Mouse (Mus musculus): ENCODE measurements around the gene Ptpn22. TPM values are rescaled to one million over a fixed set of nuclear protein-coding genes. Genes with fewer than 3 reads are reported as not detected.

The Ptpn22 gene
- polyA plus RNA-seq, 1 experiment from 2014 or later: 0.44 TPM

GRCm38 (mm10) chr3:103864200-103864599 lies 4.6 kb downstream of the Ptpn22 start:
- Histone ChIP-seq H3K9ac (no peak overlapping the region), H3K4me2 (replicated peaks) (no peak overlapping the region), H3K9me3 (no peaks in the 10 kb centered on the region), H3K27me3 (replicated peaks) (no peaks in the 10 kb centered on the region), H3K27ac (no peak overlapping the region), H3K36me3 (no peaks in the 10 kb centered on the region), H3K4me3 (no peak overlapping the region), H3K4me1 (no peaks in the 10 kb centered on the region)
- 90% methylated on average over 6 of the region's 6 CpGs for WGBS
- no peak for ATAC-seq (ENCODE audit: low FRiP score, low read depth)

DNA sequence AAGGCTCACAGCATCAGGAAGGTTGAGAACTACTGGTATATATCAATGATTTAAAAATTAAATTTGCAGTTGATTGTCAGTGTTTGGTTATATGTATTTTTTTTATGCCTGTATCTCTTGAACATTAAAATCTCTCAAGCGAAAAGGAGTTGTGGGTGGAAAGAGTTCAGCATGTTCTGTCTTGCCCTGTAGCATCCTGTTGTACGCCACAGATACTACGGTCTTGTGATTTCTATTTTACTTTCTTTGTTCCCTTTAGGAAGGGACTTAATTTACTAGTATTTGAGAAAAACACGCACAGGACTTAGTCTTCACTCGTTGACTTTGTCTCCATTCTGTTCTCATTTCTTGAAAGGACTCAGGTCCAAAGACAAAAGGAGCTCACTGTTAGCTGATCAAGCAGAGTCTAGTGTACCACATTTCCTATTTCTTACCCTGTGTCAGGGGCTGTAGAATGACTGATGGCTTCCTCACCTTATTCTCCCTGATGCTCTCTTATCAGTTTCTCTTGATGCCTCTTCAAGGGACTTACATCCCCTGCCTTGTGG lies 7.9 kb downstream of the Ptpn22 start:
- ATAC-seq (ENCODE audit: low FRiP score, low read depth): no peak
- H3K4me2 ChIP-seq (replicated peaks): no peak overlapping the region
- H3K27ac ChIP-seq: no peak overlapping the region
- WGBS: 90% methylated on average over 5 of the region's 5 CpGs
- H3K9ac ChIP-seq: no peak overlapping the region
- no peak overlapping the region for H3K4me3 ChIP-seq
- H3K9me3 ChIP-seq: no peaks in the 10 kb centered on the region
- H3K36me3 ChIP-seq: no peaks in the 10 kb centered on the region
- H3K4me1 ChIP-seq: no peaks in the 10 kb centered on the region
- no peaks in the 10 kb centered on the region for H3K27me3 ChIP-seq (replicated peaks)

GRCm38 (mm10) chr3:103868008-103868407 lies 8.4 kb downstream of the Ptpn22 start:
- Histone ChIP-seq H3K9me3 (no peaks in the 10 kb centered on the region), H3K27ac (no peak overlapping the region), H3K4me3 (no peak overlapping the region), H3K9ac (no peak overlapping the region), H3K36me3 (no peaks in the 10 kb centered on the region), H3K4me1 (no peaks in the 10 kb centered on the region), H3K27me3 (replicated peaks) (no peaks in the 10 kb centered on the region), H3K4me2 (replicated peaks) (no peak overlapping the region)
- 87% methylated on average over 4 of the region's 4 CpGs for WGBS
- no peak for ATAC-seq (ENCODE audit: low FRiP score, low read depth)

GRCm38 (mm10) chr3:103872663-103873098 lies 13.1 kb downstream of the Ptpn22 start:
- WGBS: 65% methylated on average over 3 of the region's 3 CpGs
- Histone ChIP-seq H3K4me1 (no peaks in the 10 kb centered on the region), H3K9ac (no peak overlapping the region), H3K9me3 (no peaks in the 10 kb centered on the region), H3K4me3 (no peak overlapping the region), H3K4me2 (replicated peaks) (no peak overlapping the region), H3K27me3 (replicated peaks) (no peaks in the 10 kb centered on the region), H3K27ac (no peak overlapping the region), H3K36me3 (no peaks in the 10 kb centered on the region)
- ATAC-seq (ENCODE audit: low FRiP score, low read depth): no peak

GRCm38 (mm10) chr3:103874329-103874728 lies 14.7 kb downstream of the Ptpn22 start:
- H3K4me1 ChIP-seq: no peaks in the 10 kb centered on the region
- no peak overlapping the region for H3K9ac ChIP-seq
- 78% methylated on average over 7 of the region's 7 CpGs for WGBS
- no peaks in the 10 kb centered on the region for H3K36me3 ChIP-seq
- ATAC-seq (ENCODE audit: low FRiP score, low read depth): no peak
- no peak overlapping the region for H3K4me2 ChIP-seq (replicated peaks)
- H3K9me3 ChIP-seq: no peaks in the 10 kb centered on the region
- no peak overlapping the region for H3K4me3 ChIP-seq
- H3K27ac ChIP-seq: no peak overlapping the region
- H3K27me3 ChIP-seq (replicated peaks): no peaks in the 10 kb centered on the region

GRCm38 (mm10) chr3:103885946-103886345 lies 26.4 kb downstream of the Ptpn22 start:
- no peak overlapping the region for H3K27ac ChIP-seq
- no peak overlapping the region for H3K4me3 ChIP-seq
- H3K9ac ChIP-seq: no peak overlapping the region
- no peaks in the 10 kb centered on the region for H3K36me3 ChIP-seq
- WGBS: 78% methylated on average over 11 of the region's 11 CpGs
- no peaks in the 10 kb centered on the region for H3K4me1 ChIP-seq
- H3K9me3 ChIP-seq: no peaks in the 10 kb centered on the region
- H3K27me3 ChIP-seq (replicated peaks): no peaks in the 10 kb centered on the region
- ATAC-seq (ENCODE audit: low FRiP score, low read depth): no peak
- H3K4me2 ChIP-seq (replicated peaks): no peak overlapping the region

DNA sequence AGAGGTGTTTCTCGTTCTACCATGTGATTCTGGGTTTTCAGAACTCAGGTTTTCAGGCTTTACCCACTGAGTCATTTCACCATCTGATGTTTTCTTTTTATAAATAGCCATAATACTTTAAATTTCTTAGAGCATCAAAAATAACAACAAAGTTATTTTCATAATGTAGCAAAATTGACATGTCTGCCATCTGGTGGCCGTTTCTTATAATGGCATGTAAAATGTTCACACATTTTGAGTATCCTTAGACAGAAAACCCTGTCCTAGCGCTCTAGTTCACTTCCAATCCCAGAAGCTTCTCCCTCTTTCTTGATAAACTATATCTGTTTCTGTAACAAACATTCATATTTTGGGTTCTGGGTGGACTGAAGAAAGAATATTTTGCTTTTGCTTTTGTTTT lies 28.0 kb downstream of the Ptpn22 start:
- Histone ChIP-seq H3K4me2 (replicated peaks) (no peak overlapping the region), H3K27ac (no peak overlapping the region), H3K4me1 (no peaks in the 10 kb centered on the region), H3K36me3 (no peaks in the 10 kb centered on the region), H3K9me3 (no peaks in the 10 kb centered on the region), H3K9ac (no peak overlapping the region), H3K4me3 (no peak overlapping the region), H3K27me3 (replicated peaks) (no peaks in the 10 kb centered on the region)
- ATAC-seq (ENCODE audit: low FRiP score, low read depth): no peak
- 49% methylated on average over 3 of the region's 3 CpGs for WGBS

- no peak for ATAC-seq (ENCODE audit: low FRiP score, low read depth)
- Histone ChIP-seq H3K4me1 (no peaks in the 10 kb centered on the region), H3K27ac (no peak overlapping the region), H3K36me3 (no peaks in the 10 kb centered on the region), H3K4me2 (replicated peaks) (no peak overlapping the region), H3K9ac (no peak overlapping the region), H3K4me3 (no peak overlapping the region), H3K9me3 (no peaks in the 10 kb centered on the region), H3K27me3 (replicated peaks) (no peaks in the 10 kb centered on the region)
- WGBS: 94% methylated on average over 3 of the region's 3 CpGs
These were observed 33.8 kb downstream of the Ptpn22 start for GRCm38 (mm10) chr3:103893374-103893773.

DNA sequence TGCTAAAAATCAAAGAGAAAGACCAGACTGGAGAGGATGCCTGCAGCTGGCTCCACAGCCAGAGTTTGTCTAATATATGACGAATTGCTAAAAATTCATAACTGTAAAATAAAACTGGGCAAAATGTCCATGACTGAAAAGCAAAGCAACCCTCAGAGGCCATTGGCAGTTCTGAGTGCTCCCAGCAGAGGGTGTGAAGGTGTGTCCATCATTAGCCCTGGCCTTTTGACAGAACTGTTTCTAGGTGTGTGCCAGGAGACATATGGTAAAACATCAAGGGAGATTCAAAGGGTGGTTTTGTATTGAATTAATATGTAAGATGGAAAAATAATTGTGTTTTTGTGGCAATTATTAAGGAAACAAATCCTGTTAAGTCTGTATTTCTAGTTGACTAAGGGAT lies 45.1 kb downstream of the Ptpn22 start:
- Histone ChIP-seq H3K27me3 (replicated peaks) (no peaks in the 10 kb centered on the region), H3K9ac (no peak overlapping the region), H3K9me3 (no peaks in the 10 kb centered on the region), H3K4me3 (no peak overlapping the region), H3K4me2 (replicated peaks) (no peak overlapping the region), H3K27ac (no peak overlapping the region), H3K4me1 (no peaks in the 10 kb centered on the region), H3K36me3 (no peaks in the 10 kb centered on the region)
- WGBS: 85% methylated on average over 1 of the region's 1 CpGs
- no peak for ATAC-seq (ENCODE audit: low FRiP score, low read depth)

DNA sequence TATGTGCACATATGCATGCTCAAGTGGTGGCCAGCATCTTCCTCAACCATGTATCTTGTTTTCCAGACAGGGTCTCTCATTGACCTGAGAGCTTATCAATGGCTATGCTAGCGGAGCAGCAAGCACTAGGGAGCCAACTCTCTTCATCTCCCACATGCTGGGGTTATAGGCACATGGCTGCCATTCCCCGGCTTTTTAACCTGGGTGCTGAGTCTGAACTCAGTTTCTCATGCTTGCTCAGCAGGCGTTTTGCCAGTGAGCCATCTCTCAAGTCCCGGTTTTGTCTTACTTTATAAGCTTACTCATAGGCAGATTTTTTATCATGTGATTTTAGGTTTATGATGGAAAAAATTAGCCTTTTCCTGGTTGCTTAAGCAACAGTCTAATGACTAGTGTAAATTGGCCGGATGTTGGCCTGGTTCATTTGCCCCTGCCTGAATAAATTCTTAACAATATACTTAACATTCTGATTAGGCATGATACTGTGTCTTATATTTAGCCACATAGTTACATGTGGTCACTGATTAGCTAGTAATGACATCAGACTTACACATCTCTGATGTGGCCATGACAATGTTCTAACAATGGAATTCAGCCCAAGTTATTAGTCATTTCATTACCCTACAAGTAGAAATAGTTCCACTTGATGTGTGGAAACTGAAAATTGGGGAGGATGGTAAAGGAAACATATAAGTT lies 47.9 kb downstream of the Ptpn22 start:
- H3K4me2 ChIP-seq (replicated peaks): no peak overlapping the region
- no peak overlapping the region for H3K9ac ChIP-seq
- 81% methylated on average over 5 of the region's 5 CpGs for WGBS
- H3K27me3 ChIP-seq (replicated peaks): no peaks in the 10 kb centered on the region
- no peak overlapping the region for H3K27ac ChIP-seq
- no peak for ATAC-seq (ENCODE audit: low FRiP score, low read depth)
- H3K4me1 ChIP-seq: no peaks in the 10 kb centered on the region
- no peaks in the 10 kb centered on the region for H3K9me3 ChIP-seq
- H3K36me3 ChIP-seq: no peaks in the 10 kb centered on the region
- H3K4me3 ChIP-seq: no peak overlapping the region

DNA sequence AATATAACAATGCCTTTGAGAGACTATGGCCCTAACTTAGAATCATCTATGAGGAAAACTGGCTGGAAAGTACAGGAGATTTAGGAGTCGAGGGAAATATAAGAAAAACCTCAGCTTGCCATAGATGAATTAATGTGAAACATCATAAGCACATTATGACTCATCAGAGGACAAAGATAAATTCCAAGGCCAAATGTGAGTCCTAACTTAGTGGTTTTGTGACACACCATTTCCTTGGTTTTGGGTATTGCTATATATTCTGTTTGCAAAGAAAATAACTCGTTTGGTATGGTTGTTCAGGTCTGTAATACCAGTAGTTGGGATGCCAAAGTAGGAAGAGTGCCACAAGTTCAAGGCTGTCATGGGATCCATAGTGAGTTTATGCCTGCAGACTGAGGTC lies 49.2 kb downstream of the Ptpn22 start:
- Histone ChIP-seq H3K36me3 (no peaks in the 10 kb centered on the region), H3K27me3 (replicated peaks) (no peaks in the 10 kb centered on the region), H3K9ac (no peak overlapping the region), H3K9me3 (no peaks in the 10 kb centered on the region), H3K4me2 (replicated peaks) (no peak overlapping the region), H3K4me1 (no peaks in the 10 kb centered on the region), H3K4me3 (no peak overlapping the region), H3K27ac (no peak overlapping the region)
- WGBS: 70% methylated on average over 2 of the region's 2 CpGs
- ATAC-seq (ENCODE audit: low FRiP score, low read depth): no peak

DNA sequence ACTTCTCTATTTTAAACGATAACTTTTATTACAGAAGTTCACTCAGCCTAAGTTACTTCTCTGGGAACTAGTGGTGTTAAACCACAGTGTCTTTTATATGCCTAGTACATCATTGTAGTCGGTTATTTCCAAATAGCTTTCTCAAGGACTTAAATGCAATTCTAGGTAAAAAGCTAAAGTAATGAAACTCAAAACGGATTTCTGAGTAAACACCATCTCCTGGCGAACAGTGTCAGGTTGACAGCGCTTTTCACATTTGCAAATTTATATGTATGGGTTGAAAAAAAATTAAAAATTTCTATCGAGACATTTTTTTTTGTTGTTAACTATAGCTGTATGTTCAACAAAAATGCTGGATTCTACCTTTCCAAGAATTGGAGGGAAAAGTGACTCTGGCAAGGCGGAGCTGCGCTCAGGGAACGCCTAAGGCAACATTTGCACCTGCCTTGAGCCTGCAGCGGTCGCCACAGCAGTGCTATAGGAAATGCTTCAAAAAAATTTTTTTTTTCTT lies 53.9 kb downstream of the Ptpn22 start:
- Histone ChIP-seq H3K27me3 (replicated peaks) (no peaks in the 10 kb centered on the region), H3K4me2 (replicated peaks) (peak overlapping the region; percentile 75), H3K36me3 (no peaks in the 10 kb centered on the region), H3K4me1 (peaks cover 10% of the 10 kb centered on the region), H3K9ac (peak overlapping the region; percentile 94), H3K27ac (peak overlapping the region; percentile 74; the same call in 1 of the 2 replicates), H3K9me3 (no peaks in the 10 kb centered on the region), H3K4me3 (peak overlapping the region; percentile 97)
- ATAC-seq (ENCODE audit: low FRiP score, low read depth): peak; percentile 22; the same call in 1 of the 2 replicates
- 4% methylated on average over 11 of the region's 11 CpGs for WGBS
